Mouse (Mus musculus) embryonic facial prominence, embryonic 15.5 days (tissue): Measurements from ENCODE around the gene Cbx2. TPM values are rescaled to one million over a fixed set of nuclear protein-coding genes. Genes with fewer than 3 reads are reported as not detected.

Source experiments
- ATAC-seq: fragments of 200-750 bp; cut with Nextera tagmentation; 2 replicates; pipeline ENCODE4 v1.8.0; 2017; ENCODE audit warnings: low read depth, moderate TSS enrichment; ENCODE audit not compliant: insufficient number of reproducible peaks, low FRiP score, low TSS enrichment
- H3K27ac ChIP-seq: fragments of 300-500 bp; sonication (generic); replicated peaks from 2 replicates; pipeline ENCODE4 v1.5.1; 2015; ENCODE audit warnings: mild to moderate bottlenecking, inconsistent platforms
- H3K27me3 ChIP-seq: fragments of 300-500 bp; sonication (generic); 2 replicates; pipeline ENCODE4 v1.6.1; 2015; ENCODE audit warnings: inconsistent platforms
- H3K36me3 ChIP-seq: fragments of 300-500 bp; sonication (generic); 2 replicates; pipeline ENCODE4 v1.6.1; 2015; ENCODE audit warnings: mild to moderate bottlenecking, inconsistent platforms
- H3K4me1 ChIP-seq: fragments of 300-500 bp; sonication (generic); 2 replicates; pipeline ENCODE4 v1.6.1; 2015; ENCODE audit warnings: inconsistent platforms
- H3K4me2 ChIP-seq: fragments of 300-500 bp; sonication (generic); replicated peaks from 2 replicates; pipeline ENCODE4 v1.6.1; 2015; ENCODE audit warnings: mild to moderate bottlenecking, inconsistent platforms
- H3K4me3 ChIP-seq: fragments of 300-500 bp; sonication (generic); replicated peaks from 2 replicates; pipeline ENCODE4 v1.5.1; 2015; ENCODE audit warnings: mild to moderate bottlenecking, inconsistent platforms
- H3K9ac ChIP-seq: fragments of 300-500 bp; sonication (generic); 2 replicates; pipeline ENCODE4 v1.6.1; 2015; ENCODE audit warnings: inconsistent platforms
- H3K9me3 ChIP-seq: fragments of 300-500 bp; sonication (generic); replicated peaks from 2 replicates; pipeline ENCODE4 v1.6.1; 2016; ENCODE audit warnings: inconsistent platforms
- WGBS: fragments of 180-500 bp; shearing (Covaris S2); methylation state at CpG from one replicate; pipeline ENCODE4 v1.1.7; 2015; 5-methylcytosine and 5-hydroxymethylcytosine counted together
- polyA plus RNA-seq: library from polyadenylated mRNA; unstranded; fragments of >200 nt; fragmentation: Nextera tagmentation; extraction: Ambion mirVana; gene quantifications from 2 replicates; pipeline ENCODE4 v1.2.1, GENCODE M21; 2015

Cbx2 gene
- polyA plus RNA-seq, 1 experiment from 2014 or later = 37.0 TPM

DNA sequence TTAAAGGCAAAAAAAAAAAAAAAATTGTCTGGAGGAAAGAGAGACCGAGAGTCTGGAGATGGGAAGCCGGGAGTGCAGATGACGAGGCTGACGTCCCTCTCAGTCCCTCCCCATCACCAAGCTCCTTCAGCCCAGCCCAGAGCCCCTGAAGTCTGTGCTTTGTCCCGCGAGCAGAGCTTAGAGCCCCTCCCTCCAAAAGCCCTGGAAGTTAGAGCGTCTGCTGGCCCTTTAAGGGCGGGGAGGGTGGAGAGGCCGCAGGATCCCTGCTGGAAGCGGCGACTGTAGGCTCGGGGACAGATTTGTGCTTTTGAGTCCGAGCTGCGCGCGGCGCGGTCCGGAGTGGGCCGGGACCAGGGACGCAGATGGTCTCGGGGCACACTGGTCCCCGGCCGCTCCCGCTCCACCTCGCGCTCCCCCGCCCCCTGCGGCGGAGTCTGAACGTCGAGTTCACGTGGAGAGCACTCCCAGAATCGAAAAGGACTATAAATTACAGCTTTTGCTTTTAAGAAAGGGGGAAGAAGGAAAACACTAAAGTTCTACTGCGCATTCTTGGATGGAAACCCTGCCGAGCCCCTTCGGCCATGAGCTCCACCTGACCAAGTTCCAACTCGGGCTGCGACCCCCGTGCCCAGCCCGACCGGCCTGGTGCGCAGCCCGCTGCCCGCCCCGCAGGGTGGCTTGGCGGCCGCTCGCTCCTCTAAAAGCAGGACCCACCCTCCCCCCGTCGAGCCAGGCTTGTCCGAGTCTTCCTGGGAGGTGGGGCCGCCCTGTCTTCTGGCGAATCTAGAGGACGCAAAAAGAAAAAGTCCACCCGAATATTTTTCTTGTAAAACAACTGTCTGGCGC is 14.4 kb downstream of the Cbx2 start:
- ATAC-seq = no peak

DNA sequence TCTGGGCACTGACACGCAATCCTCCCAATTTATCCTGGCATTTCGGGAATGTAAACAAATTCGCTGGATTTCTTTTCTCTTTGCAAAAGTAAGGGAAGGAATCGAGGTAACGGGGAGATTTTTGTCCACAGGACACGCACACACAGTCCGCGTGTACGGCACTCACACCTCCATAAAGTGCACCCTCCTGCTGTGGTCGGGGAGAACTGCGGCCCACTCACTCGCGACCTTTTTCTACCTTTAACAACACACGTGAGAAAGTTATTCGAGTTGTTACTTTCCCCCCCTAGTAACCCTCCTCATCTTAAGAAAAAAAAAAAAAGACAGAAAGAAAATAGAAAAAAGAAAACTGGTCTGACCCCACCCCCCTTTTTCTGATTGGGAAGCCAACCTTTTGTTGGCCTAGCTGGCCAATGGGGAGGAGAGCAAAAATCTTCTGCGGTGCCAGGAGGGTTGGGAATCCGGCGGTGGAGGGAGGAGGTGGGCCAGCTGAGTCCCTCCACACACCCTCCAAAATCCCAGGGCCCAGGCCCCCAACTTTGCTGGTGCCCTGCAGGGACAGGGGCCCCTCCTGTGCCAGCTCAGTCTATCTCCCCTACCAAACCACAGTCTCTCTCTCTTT is 15.1 kb downstream of the Cbx2 start:
- H3K36me3 ChIP-seq = peaks cover 8% of the 10 kb centered on the region
- no peak overlapping the region for H3K27ac ChIP-seq
- 23% methylated on average over 18 of the region's 18 CpGs for WGBS
- peaks cover 60% of the 10 kb centered on the region for H3K27me3 ChIP-seq
- peak overlapping the region; percentile 78 for H3K4me2 ChIP-seq
- H3K4me3 ChIP-seq = peak overlapping the region; percentile 41
- peak overlapping the region; percentile 35 for H3K9ac ChIP-seq
- no peaks in the 10 kb centered on the region for H3K9me3 ChIP-seq
- H3K4me1 ChIP-seq = peaks cover 78% of the 10 kb centered on the region
- no peak for ATAC-seq

More for the DNA sequence above, 14.4 kb downstream of the Cbx2 start:
- Histone ChIP-seq H3K27me3 (peaks cover 55% of the 10 kb centered on the region), H3K9ac (peak overlapping the region; percentile 35), H3K4me1 (peaks cover 71% of the 10 kb centered on the region), H3K4me2 (peak overlapping the region; percentile 78), H3K4me3 (peak overlapping the region; percentile 41), H3K27ac (0 out of 2 replicates have a peak overlapping the region, but pooled peaks have one; percentile 17), H3K36me3 (peaks cover 8% of the 10 kb centered on the region), H3K9me3 (no peaks in the 10 kb centered on the region)
- 5% methylated on average over 57 of the region's 57 CpGs for WGBS

DNA sequence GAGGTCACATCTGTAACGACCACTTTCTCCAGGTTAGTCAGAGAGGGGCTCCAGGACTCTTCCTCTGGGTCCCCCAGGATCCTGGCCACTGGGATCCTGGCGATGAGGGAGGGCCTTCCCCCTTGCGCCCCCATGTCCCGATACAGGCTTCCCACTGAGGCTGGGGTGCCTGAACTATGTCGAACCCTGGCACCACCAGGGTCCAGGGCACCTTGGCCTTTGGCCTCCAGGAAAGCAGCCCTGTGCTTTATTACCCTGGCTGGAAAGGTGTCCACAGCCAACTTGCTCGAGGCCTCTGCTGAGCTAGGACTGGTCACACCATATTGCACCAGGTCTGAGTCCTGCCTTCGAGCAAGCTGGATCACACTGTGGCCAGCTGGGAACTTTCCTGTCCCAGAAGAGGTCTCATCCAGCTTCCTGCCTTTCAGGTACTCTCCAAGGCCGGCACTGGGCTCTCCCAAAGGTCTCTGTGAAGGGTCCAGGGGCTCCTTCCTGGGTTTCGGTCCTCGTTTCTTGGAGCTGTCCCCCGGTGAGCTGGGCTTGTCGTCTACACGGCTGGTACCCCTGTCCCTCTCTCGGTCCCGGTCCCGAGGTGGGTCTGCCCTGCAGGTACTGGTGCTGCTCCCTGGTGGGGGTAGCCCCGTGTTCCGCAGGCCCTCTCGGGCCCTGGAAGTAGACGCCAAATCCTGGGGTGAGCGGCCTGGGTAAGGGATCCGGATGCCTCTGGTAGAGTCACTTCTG is 16.2 kb downstream of the Cbx2 start:
- H3K4me3 ChIP-seq = peak overlapping the region; percentile 75; the same call in 1 of the 2 replicates
- H3K27me3 ChIP-seq = peaks cover 66% of the 10 kb centered on the region

DNA sequence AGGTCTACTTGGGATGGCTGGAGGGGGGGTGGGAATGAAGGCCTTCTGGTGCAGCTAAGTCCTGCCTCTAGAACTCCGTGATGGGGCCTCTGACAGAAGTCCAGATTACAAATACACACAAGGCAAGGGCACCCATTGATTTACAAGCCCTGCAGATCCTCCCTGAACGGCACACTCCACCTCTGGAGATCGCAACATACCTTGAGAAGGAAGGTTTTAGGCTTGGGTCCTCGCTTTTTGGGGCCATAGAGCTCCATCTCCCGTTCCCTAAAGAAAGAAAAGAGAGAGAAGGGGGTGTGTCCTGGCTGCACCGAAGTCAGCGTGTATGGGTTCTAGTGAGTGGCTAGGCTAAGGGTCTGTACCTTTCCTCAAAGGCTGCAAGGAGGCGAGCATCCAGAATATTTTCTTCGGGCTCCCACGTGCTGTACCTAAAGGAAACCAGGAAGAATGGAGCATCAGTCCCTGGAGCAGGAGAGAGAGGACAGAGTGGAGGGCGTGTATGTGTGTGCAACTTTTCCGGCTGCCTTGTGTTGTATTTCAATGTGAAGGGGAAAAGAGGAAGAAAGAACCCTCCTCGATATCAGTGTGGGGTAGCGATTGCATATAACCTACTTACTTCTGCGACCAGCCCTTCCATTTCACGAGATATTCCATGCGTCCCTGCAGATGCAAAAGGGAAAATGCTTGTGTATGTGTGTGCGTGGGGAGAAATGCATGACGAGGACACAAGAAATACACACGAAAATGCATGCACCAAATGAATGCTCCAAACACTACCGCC is 17.2 kb downstream of the Cbx2 start:
- H3K36me3 ChIP-seq = peaks cover 8% of the 10 kb centered on the region
- peaks cover 68% of the 10 kb centered on the region for H3K27me3 ChIP-seq
- H3K4me3 ChIP-seq = peak overlapping the region; percentile 75
- H3K9me3 ChIP-seq = no peaks in the 10 kb centered on the region
- H3K27ac ChIP-seq = peak overlapping the region; percentile 88; the same call in 1 of the 2 replicates
- WGBS = 11% methylated on average over 21 of the region's 21 CpGs
- peaks cover 86% of the 10 kb centered on the region for H3K4me1 ChIP-seq
- H3K4me2 ChIP-seq = peak overlapping the region; percentile 78
- H3K9ac ChIP-seq = peak overlapping the region; percentile 72
- no peak for ATAC-seq

More for the DNA sequence above, 16.2 kb downstream of the Cbx2 start:
- Histone ChIP-seq H3K9ac (no peak overlapping the region), H3K27ac (no peak overlapping the region), H3K4me2 (no peak overlapping the region), H3K9me3 (no peaks in the 10 kb centered on the region), H3K36me3 (peaks cover 8% of the 10 kb centered on the region), H3K4me1 (peaks cover 86% of the 10 kb centered on the region)
- no peak for ATAC-seq
- 57% methylated on average over 22 of the region's 22 CpGs for WGBS

DNA sequence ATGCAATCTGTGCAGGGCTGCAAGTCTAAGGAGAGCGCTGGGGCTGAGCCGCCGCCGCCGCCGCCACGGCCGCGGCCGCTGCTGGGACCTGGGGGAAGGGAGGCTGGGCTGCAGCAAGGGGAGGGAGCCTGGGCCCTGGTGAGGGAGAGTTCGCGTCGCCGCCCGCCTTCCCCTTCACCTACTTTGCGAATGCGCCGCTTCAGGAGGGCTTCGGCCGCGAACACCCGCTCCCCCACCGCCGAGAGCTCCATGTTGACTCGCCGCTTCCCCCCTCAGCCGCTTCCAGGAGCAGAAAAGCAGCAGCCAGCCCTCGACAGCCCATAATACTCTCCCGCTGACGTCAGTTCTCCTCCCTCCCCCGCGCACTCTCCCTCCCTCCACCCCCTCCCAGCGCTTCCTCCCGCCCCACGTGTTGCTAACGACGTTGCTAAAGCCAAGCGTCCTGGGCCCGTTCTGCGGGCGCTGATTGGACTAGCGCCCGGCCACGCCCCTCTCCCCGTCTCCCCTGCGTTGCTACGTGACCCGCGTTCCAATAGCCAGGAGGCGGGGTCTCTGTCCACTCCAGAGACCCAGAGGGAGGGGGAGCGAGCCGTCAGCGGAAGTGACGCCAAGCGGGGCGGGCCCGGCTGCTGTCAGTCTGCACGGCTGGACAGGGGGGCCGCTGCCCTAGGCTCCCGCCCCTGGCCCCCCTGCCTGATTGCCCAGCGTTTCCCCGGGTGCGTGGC is 18.0 kb downstream of the Cbx2 start, which contains the start of gene Cbx8:
TSS of gene Cbx8 (minus strand) at position 370 of the 725 bp plus-strand sequence.
- Histone ChIP-seq H3K9me3 (no peaks in the 10 kb centered on the region), H3K4me2 (peak within 1 kb of the TSS; percentile 99), H3K4me3 (peak within 1 kb of the TSS; percentile 75), H3K36me3 (peaks cover 8% of the 10 kb centered on the region), H3K27ac (peak within 1 kb of the TSS; percentile 88), H3K27me3 (peaks cover 68% of the 10 kb centered on the region), H3K4me1 (peaks cover 81% of the 10 kb centered on the region), H3K9ac (peak within 1 kb of the TSS; percentile 72)
- WGBS = under 1% methylated on average over 60 of the region's 63 CpGs
- ATAC-seq = peak; percentile 95

DNA sequence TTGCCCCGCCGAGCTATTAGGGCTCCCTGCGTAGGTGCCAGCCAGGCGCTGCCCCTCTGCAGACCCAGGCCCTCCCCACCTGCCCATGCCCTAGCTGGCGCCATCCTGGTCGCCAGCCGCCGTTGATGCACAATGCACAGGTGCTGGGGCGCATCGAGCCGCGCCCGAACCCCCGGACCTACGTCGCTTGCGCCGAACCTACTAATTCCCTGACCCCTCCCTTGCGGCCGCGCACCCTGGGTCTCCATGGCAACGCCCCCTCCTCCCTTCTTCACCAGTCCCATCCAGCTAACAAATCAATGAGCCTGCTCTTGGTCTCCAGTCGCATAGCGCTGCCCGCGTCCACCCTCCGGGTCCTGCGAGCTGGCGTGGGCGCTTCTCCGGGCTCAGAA is 18.6 kb downstream of the Cbx2 start:
- peak overlapping the region; percentile 99 for H3K4me2 ChIP-seq
- peak overlapping the region; percentile 75 for H3K4me3 ChIP-seq
- peak; percentile 22 for ATAC-seq
- H3K9me3 ChIP-seq = no peaks in the 10 kb centered on the region
- H3K27me3 ChIP-seq = peaks cover 68% of the 10 kb centered on the region
- H3K4me1 ChIP-seq = peaks cover 83% of the 10 kb centered on the region
- H3K36me3 ChIP-seq = peaks cover 8% of the 10 kb centered on the region
- 1% methylated on average over 31 of the region's 31 CpGs for WGBS
- H3K9ac ChIP-seq = peak overlapping the region; percentile 37; the same call in 1 of the 2 replicates
- peak overlapping the region; percentile 44; the same call in 1 of the 2 replicates for H3K27ac ChIP-seq

DNA sequence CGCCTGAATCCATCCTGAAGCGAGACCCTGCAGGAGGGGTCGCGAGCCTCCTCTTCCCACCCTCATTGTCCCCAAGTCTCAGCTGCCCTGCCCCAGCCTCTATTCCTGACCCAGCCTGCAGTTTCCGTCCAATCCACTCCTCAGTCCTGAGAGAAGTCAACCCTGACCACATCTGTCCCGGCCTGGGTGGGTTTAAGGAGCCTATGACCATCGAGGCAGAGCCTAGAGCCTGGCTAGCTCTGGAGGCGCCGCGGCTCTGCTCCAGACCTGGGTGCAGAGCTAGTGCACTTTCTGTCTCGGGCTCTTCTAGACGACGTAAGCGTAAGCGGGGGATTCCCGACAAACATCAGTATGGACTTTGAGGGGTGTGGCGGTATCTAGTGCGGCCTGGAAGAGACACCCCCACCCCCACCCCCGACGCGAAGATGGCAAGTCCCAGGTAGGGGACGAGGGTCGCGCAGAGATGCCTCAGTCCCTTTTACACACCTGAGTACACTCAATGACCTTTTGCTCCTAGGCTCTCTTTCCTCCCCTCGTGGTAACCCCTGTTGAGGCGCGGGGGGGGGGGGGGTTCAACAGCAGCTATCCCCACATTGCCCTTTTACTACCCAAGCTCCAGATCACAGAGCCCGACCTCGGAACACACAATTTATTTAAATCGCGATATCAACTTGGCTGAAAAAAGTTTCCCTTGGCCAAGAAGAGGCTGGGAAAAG is 19.1 kb downstream of the Cbx2 start:
- H3K4me3 ChIP-seq = peak overlapping the region; percentile 75
- peak overlapping the region; percentile 37; the same call in 1 of the 2 replicates for H3K9ac ChIP-seq
- H3K27ac ChIP-seq = peak overlapping the region; percentile 74
- H3K4me2 ChIP-seq = peak overlapping the region; percentile 99
- 1% methylated on average over 31 of the region's 31 CpGs for WGBS
- peaks cover 69% of the 10 kb centered on the region for H3K27me3 ChIP-seq
- peaks cover 87% of the 10 kb centered on the region for H3K4me1 ChIP-seq
- no peak for ATAC-seq
- H3K9me3 ChIP-seq = no peaks in the 10 kb centered on the region
- H3K36me3 ChIP-seq = peaks cover 8% of the 10 kb centered on the region

DNA sequence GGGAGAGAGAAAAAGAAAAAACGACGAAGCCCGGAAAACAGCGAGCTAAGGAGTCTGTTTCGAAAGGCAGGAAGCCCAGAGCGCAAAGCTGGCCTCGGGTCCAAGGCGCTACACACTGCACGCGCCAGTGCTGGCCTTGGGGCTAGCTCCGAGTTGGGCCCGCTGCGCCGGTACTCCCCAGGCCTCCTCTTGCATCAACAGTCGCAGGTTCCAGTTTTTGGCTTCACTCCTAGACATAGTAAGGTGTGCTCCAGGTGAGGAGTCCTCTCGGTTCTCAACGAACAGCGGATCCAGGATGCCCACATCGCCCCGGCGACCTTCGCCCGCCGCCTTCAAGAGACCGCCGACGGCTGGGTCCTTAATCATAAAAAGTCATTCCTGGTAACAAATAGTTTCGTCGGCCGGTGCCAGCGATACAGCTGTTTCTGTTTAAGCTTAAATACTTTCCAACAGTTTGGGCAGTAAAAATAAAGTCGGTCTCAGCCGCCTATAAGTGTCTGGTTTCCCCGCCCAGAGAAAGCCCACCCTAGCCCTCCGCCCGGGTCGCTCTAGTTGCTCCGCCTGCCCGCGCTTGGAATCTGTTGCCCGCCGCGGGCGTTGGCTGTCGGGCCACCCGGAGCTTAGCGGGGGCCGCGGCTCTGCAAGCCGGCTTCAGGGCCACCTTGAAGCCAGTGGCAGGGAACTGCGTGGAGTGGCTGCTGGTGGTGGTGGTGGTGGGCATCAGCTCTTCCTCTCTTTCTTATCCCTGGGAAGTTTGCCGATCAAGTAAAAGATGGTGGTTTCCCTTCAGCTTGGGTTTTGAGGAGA is 19.9 kb downstream of the Cbx2 start:
- Histone ChIP-seq H3K27me3 (peaks cover 70% of the 10 kb centered on the region), H3K9me3 (no peaks in the 10 kb centered on the region), H3K27ac (peak overlapping the region; percentile 78), H3K9ac (no peak overlapping the region), H3K4me2 (peak overlapping the region; percentile 99), H3K4me3 (peak overlapping the region; percentile 75), H3K4me1 (peaks cover 87% of the 10 kb centered on the region), H3K36me3 (peaks cover 8% of the 10 kb centered on the region)
- under 1% methylated on average over 52 of the region's 52 CpGs for WGBS
- no peak for ATAC-seq

DNA sequence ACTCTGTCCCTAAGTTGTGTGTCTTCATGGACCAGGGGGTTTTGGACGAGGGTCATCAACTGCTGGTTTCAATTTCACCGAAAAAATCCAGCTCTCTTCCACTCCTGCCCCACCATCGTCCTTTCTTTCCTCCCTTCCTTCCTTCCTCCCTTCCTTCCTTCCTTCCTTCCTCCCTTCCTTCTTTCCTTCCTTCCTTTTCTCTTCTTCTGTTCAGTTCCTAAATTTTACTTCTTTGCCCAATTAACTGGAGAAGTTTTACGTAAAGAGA is 20.4 kb downstream of the Cbx2 start:
- no peak overlapping the region for H3K9ac ChIP-seq
- H3K4me3 ChIP-seq = peak overlapping the region; percentile 75
- peaks cover 87% of the 10 kb centered on the region for H3K4me1 ChIP-seq
- H3K27ac ChIP-seq = peak overlapping the region; percentile 78
- H3K4me2 ChIP-seq = peak overlapping the region; percentile 99
- peaks cover 70% of the 10 kb centered on the region for H3K27me3 ChIP-seq
- ATAC-seq = no peak
- 9% methylated on average over 4 of the region's 4 CpGs for WGBS
- H3K9me3 ChIP-seq = no peaks in the 10 kb centered on the region
- H3K36me3 ChIP-seq = peaks cover 8% of the 10 kb centered on the region
